Mouse (Mus musculus) CH12.LX (cell line): ENCODE data around the gene Ick. TPM values are rescaled to one million over a fixed set of nuclear protein-coding genes. Genes with fewer than 3 reads are reported as not detected.
A peak's percentile ranks its signal among the peaks of the same experiment; 100 is the strongest.

Experiments used
- DNase-seq: peaks from one replicate; pipeline ENCODE4 v3.0.0-alpha.2; 2013; ENCODE audit errors: extremely low read depth
- H3K27ac ChIP-seq: 2 replicates; pipeline ENCODE4 v1.5.1; 2012; ENCODE audit warnings: low read depth, mild to moderate bottlenecking, control low read depth, moderate library complexity; ENCODE audit not compliant: insufficient read depth
- H3K27me3 ChIP-seq: replicated peaks from 2 replicates; pipeline ENCODE3; 2012; ENCODE audit warnings: inconsistent platforms
- H3K36me3 ChIP-seq, 2 experiments: replicated peaks in 1 of 2; 2 replicates each; pipeline versions ENCODE3 to v1.6.1; 2012; ENCODE audit warnings: inconsistent platforms in 1 of 2, low read length in 1 of 2, mild to moderate bottlenecking in 1 of 2, mixed read lengths in 1 of 2, moderate library complexity in 1 of 2; ENCODE audit not compliant: control insufficient read depth in 1 of 2, insufficient read depth in 1 of 2
- H3K4me1 ChIP-seq, 2 experiments: 2 replicates each; pipeline ENCODE4 v1.6.1; 2012; ENCODE audit warnings: inconsistent platforms in 1 of 2, moderate library complexity in 1 of 2; ENCODE audit not compliant: insufficient read depth in 2 of 2, control insufficient read depth in 1 of 2
- H3K4me2 ChIP-seq: 2 replicates; pipeline ENCODE4 v1.6.1; 2012; ENCODE audit warnings: low read depth, mild to moderate bottlenecking, control low read depth; ENCODE audit not compliant: poor library complexity, insufficient read depth, severe bottlenecking
- H3K4me3 ChIP-seq, 3 experiments: fragments of 150-350 bp in 1 of 3; sonication (generic) in 1 of 3; replicated peaks in 1 of 3; 2 replicates each; pipeline versions ENCODE3 to v1.5.1; 2011 to 2012; ENCODE audit warnings: low read depth in 2 of 3, low read length in 2 of 3, mild to moderate bottlenecking in 2 of 3, moderate library complexity in 2 of 3, control low read depth in 1 of 3, improper control_type of control experiment in 1 of 3, inconsistent platforms in 1 of 3, mixed read lengths in 1 of 3; ENCODE audit not compliant: poor library complexity in 1 of 3
- H3K79me2 ChIP-seq: replicated peaks from 2 replicates; pipeline ENCODE4 v1.6.1; 2012; ENCODE audit warnings: mild to moderate bottlenecking, moderate library complexity; ENCODE audit not compliant: control insufficient read depth, poor library complexity, insufficient read depth, severe bottlenecking; ENCODE audit errors: extremely low read depth
- H3K9ac ChIP-seq: 2 replicates; pipeline ENCODE4 v1.6.1; 2012; ENCODE audit warnings: low read depth, mild to moderate bottlenecking, control low read depth, moderate library complexity; ENCODE audit not compliant: insufficient read depth
- H3K9me3 ChIP-seq: replicated peaks from 2 replicates; pipeline ENCODE3; 2012; ENCODE audit warnings: low read length, inconsistent platforms, mixed read lengths
- CHD1 ChIP-seq: IDR thresholded peaks from 2 replicates; pipeline ENCODE4 v1.6.1; 2012; ENCODE audit warnings: low read depth, low read length, improper control_type of control experiment, inconsistent platforms
- CHD2 ChIP-seq: IDR thresholded peaks from 2 replicates; pipeline ENCODE4 v1.6.1; 2011; ENCODE audit warnings: low read length, improper control_type of control experiment
- CTCF ChIP-seq, 2 experiments: IDR thresholded peaks in 1 of 2; conservative IDR thresholded peaks in 1 of 2; 2 replicates each; pipeline ENCODE4 v1.5.1; 2011 to 2012; ENCODE audit warnings: low read depth in 2 of 2, low read length in 2 of 2, improper control_type of control experiment in 1 of 2, inconsistent platforms in 1 of 2, mild to moderate bottlenecking in 1 of 2, moderate library complexity in 1 of 2
- E2F4 ChIP-seq: IDR thresholded peaks from 2 replicates; pipeline ENCODE4 v1.6.1; 2011; ENCODE audit warnings: low read depth, low read length, improper control_type of control experiment; ENCODE audit not compliant: insufficient replicate concordance
- ELF1 ChIP-seq: IDR thresholded peaks from 2 replicates; pipeline ENCODE4 v1.6.1; 2014; ENCODE audit warnings: low read depth, mild to moderate bottlenecking, inconsistent platforms, low read length, improper control_type of control experiment
- EP300 ChIP-seq: IDR thresholded peaks from 2 replicates; pipeline ENCODE4 v1.6.1; 2011; ENCODE audit warnings: low read length, improper control_type of control experiment
- ETS1 ChIP-seq: conservative IDR thresholded peaks from 2 replicates; pipeline ENCODE4 v1.6.1; 2012; ENCODE audit warnings: low read depth, mild to moderate bottlenecking, inconsistent platforms, low read length, improper control_type of control experiment, moderate library complexity
- GABPA ChIP-seq: IDR thresholded peaks from 2 replicates; pipeline ENCODE4 v1.6.1; 2012; ENCODE audit warnings: low read depth, low read length, improper control_type of control experiment, inconsistent platforms; ENCODE audit not compliant: insufficient replicate concordance
- HCFC1 ChIP-seq: IDR thresholded peaks from 2 replicates; pipeline ENCODE4 v1.6.1; 2012; ENCODE audit warnings: low read depth, mild to moderate bottlenecking, inconsistent platforms, low read length, improper control_type of control experiment
- IRF4 ChIP-seq: IDR thresholded peaks from 2 replicates; pipeline ENCODE4 v1.6.1; 2014; ENCODE audit warnings: low read depth, mild to moderate bottlenecking, inconsistent platforms, low read length, improper control_type of control experiment
- JUN ChIP-seq: IDR thresholded peaks from 2 replicates; pipeline ENCODE4 v1.6.1; 2011; ENCODE audit warnings: low read depth, mild to moderate bottlenecking, low read length, improper control_type of control experiment, moderate library complexity; ENCODE audit not compliant: insufficient read depth
- KAT2A ChIP-seq: IDR thresholded peaks from 2 replicates; pipeline ENCODE4 v1.6.1; 2012; ENCODE audit warnings: low read length, improper control_type of control experiment, inconsistent platforms; ENCODE audit not compliant: insufficient replicate concordance
- MAX ChIP-seq: IDR thresholded peaks from 2 replicates; pipeline ENCODE4 v1.6.1; 2011; ENCODE audit warnings: low read length, improper control_type of control experiment
- MAZ ChIP-seq: IDR thresholded peaks from 2 replicates; pipeline ENCODE4 v1.6.1; 2012; ENCODE audit warnings: low read depth, mild to moderate bottlenecking, inconsistent platforms, low read length, improper control_type of control experiment, moderate library complexity
- MXI1 ChIP-seq: IDR thresholded peaks from 2 replicates; pipeline ENCODE4 v1.6.1; 2011; ENCODE audit warnings: mild to moderate bottlenecking, low read depth, low read length, improper control_type of control experiment
- NELFE ChIP-seq: IDR thresholded peaks from 2 replicates; pipeline ENCODE4 v1.6.1; 2011; ENCODE audit warnings: low read depth, low read length, improper control_type of control experiment
- NRF1 ChIP-seq: IDR thresholded peaks from 2 replicates; pipeline ENCODE4 v1.6.1; 2014; ENCODE audit warnings: low read depth, mild to moderate bottlenecking, inconsistent platforms, low read length, improper control_type of control experiment, moderate library complexity
- RAD21 ChIP-seq: IDR thresholded peaks from 2 replicates; pipeline ENCODE4 v1.6.1; 2011; ENCODE audit warnings: low read depth, mild to moderate bottlenecking, low read length, improper control_type of control experiment, moderate library complexity
- RCOR1 ChIP-seq: conservative IDR thresholded peaks from 2 replicates; pipeline ENCODE4 v1.6.1; 2012; ENCODE audit warnings: low read depth, mild to moderate bottlenecking, inconsistent platforms, low read length, improper control_type of control experiment
- SIN3A ChIP-seq: IDR thresholded peaks from 2 replicates; pipeline ENCODE4 v1.6.1; 2012; ENCODE audit warnings: low read length, improper control_type of control experiment, inconsistent platforms
- SMC3 ChIP-seq: IDR thresholded peaks from 2 replicates; pipeline ENCODE4 v1.6.1; 2011; ENCODE audit warnings: low read depth, low read length, improper control_type of control experiment
- TCF12 ChIP-seq: IDR thresholded peaks from 2 replicates; pipeline ENCODE4 v1.6.1; 2014; ENCODE audit warnings: low read depth, mild to moderate bottlenecking, inconsistent platforms, low read length, improper control_type of control experiment
- UBTF ChIP-seq: IDR thresholded peaks from 2 replicates; pipeline ENCODE4 v1.6.1; 2012; ENCODE audit warnings: low read depth, mild to moderate bottlenecking, inconsistent platforms, low read length, improper control_type of control experiment, moderate library complexity
- USF1 ChIP-seq: IDR thresholded peaks from 2 replicates; pipeline ENCODE4 v1.6.1; 2014; ENCODE audit warnings: low read depth, mild to moderate bottlenecking, inconsistent platforms, low read length, improper control_type of control experiment
- ZC3H11A ChIP-seq: IDR thresholded peaks from 2 replicates; pipeline ENCODE4 v1.6.1; 2012; ENCODE audit warnings: low read depth, mild to moderate bottlenecking, inconsistent platforms, low read length, improper control_type of control experiment
- ZMIZ1 ChIP-seq: IDR thresholded peaks from 2 replicates; pipeline ENCODE4 v1.6.1; 2012; ENCODE audit warnings: low read depth, mild to moderate bottlenecking, inconsistent platforms, low read length, improper control_type of control experiment
- dilution Hi-C: fragments of 300-500 bp; cut with MboI; formaldehyde crosslinking; loops from 2 replicates; pipeline ENCODE4 v1.14.3; 2020; ENCODE audit warnings: low sequenced_read_pairs; ENCODE audit not compliant: extremely low pct_unique_long_range_greater_than_20kb, extremely low pct_ligation_motif_present
- in situ Hi-C: fragments of 300-500 bp; cut with MboI; formaldehyde crosslinking; loops from 3 replicates; pipeline ENCODE4 v1.14.3; 2019; ENCODE audit warnings: low sequenced_read_pairs, low pct_ligation_motif_present, low pct_unique_long_range_greater_than_20kb, mixed read lengths
- polyA plus RNA-seq: library from polyadenylated mRNA; unstranded; fragments of >175 nt; gene quantifications from 2 replicates; pipeline ENCODE4 v1.2.1, GENCODE M21; 2012; ENCODE audit warnings: low read depth; ENCODE audit not compliant: insufficient read length
- total RNA-seq, 2 experiments: library from RNA; depleted of rRNA; stranded (reverse); fragments of 300-350 nt in 1 of 2; fragments of >200 nt in 1 of 2; gene quantifications; 2 replicates each; pipeline ENCODE4 v1.2.3; 2012 to 2014

Gene Ick
- total and polyA plus RNA-seq, 3 experiments, result 4.5 to 7.1 (median 4.8) TPM

- no peaks in the 10 kb centered on the region for H3K79me2 ChIP-seq
- H3K27ac ChIP-seq, result no peak overlapping the region
- dilution Hi-C loops, result no loop called here
- H3K27me3 ChIP-seq, result no peaks in the 10 kb centered on the region
- peak overlapping the region; percentile 81 for H3K4me2 ChIP-seq
- in situ Hi-C loops, result no loop called here
- TF ChIP-seq CHD2 (no peak), USF1 (no peak), ETS1 (no peak), IRF4 (no peak), CTCF (conservative IDR thresholded peaks at IDR 0.05 in 1 of 2, IDR thresholded peaks at IDR 0.05 in 1 of 2; ENCODE audit: low read depth in 2 of 2, low read length in 2 of 2) (no peak), KAT2A (no peak), MXI1 (no peak), JUN (no peak), RAD21 (no peak), HCFC1 (no peak), EP300 (no peak), TCF12 (no peak), ZC3H11A (no peak), E2F4 (no peak), MAZ (no peak), NELFE (no peak), NRF1 (no peak)
- H3K4me1 ChIP-seq, result peaks cover 3 to 9% of the 10 kb centered on the region in 2 experiments; a peak in 3 of 4 replicates
- peaks cover 3% of the 10 kb centered on the region for H3K9me3 ChIP-seq
- H3K4me3 ChIP-seq, result peak overlapping the region; percentile 35 to 75 (median 72)
- H3K36me3 ChIP-seq, result no peaks in the 10 kb centered on the region
- no peak for DNase-seq
- peak overlapping the region; percentile 53 for H3K9ac ChIP-seq
Measured at GRCm38 (mm10) chr9:78176831-78177230, 67.8 kb downstream of the Ick start.

GRCm38 (mm10) chr9:78178197-78178596, 69.2 kb downstream of the Ick start:
- Histone ChIP-seq H3K4me3 (no peak overlapping the region), H3K9me3 (no peaks in the 10 kb centered on the region), H3K27me3 (no peaks in the 10 kb centered on the region), H3K27ac (no peak overlapping the region), H3K36me3 (no peaks in the 10 kb centered on the region)
- in situ Hi-C loops, result no loop called here
- dilution Hi-C loops, result no loop called here
- DNase-seq, result no peak
- TF ChIP-seq CHD1 (no peak), ELF1 (no peak), SMC3 (no peak), UBTF (no peak), ETS1 (no peak), MAX (no peak), RCOR1 (no peak), MAZ (no peak), GABPA (no peak), HCFC1 (no peak), EP300 (no peak), ZMIZ1 (no peak), SIN3A (no peak), IRF4 (no peak)
- TF ChIP-seq, all 38 proteins: peak for 0
- H3K79me2 ChIP-seq, result no peaks in the 10 kb centered on the region
- no peak overlapping the region for H3K4me2 ChIP-seq
- H3K4me1 ChIP-seq, result peaks cover 3 to 9% of the 10 kb centered on the region in 2 experiments; a peak in 3 of 4 replicates
- no peak overlapping the region for H3K9ac ChIP-seq
